Mouse (Mus musculus): ENCODE data around the gene Nr1h3.
"Not testable (repeated sequence)": the region's sequence is repeated elsewhere in the genome, so short reads cannot be mapped to it uniquely, and the experiment has no call there.

Nr1h3 gene

DNA sequence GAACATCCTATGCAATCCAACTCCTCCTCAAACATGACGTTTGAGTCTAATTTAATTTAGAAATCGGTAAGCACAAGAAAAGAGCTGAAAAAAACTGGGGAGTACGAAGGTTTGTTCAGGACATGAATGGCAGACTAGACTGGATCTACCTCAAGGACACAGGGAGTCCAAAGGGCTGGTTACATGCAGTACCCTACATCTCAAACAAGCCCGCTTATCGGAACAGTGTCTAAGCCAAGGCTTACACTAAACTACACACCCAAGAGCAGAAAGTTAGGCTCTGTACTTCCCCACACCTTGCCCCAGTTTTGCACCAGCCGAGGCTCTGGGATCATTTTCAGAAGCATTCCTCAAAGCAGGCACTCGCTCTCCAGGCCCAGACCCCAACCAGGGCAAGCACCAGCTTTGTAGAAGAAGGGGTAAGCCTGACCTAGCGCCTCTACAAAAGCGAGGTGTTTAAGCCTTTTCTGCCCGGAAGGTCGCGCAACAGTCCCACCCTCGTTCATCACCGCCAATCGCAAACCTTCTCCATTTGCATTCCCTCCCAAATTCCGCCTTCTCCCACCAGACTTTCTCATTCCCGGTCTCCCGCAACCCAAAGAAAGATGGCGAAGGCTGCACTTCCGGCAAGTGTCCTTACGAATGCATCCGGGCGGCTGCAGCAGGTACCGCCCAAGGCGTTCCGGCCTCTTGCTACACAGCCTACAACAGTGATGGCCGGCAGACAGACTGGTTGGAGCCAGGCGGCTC lies at the start of gene Nr1h3, which contains the start of gene Acp2:
Nr1h3 (minus strand) TSS at position 613 of the 750 bp plus-strand sequence.
Acp2 (plus strand) TSS at position 664 of the 750 bp plus-strand sequence.
- peak; percentile 92 for DNase-seq (ENCODE audit: low spot score)

DNA sequence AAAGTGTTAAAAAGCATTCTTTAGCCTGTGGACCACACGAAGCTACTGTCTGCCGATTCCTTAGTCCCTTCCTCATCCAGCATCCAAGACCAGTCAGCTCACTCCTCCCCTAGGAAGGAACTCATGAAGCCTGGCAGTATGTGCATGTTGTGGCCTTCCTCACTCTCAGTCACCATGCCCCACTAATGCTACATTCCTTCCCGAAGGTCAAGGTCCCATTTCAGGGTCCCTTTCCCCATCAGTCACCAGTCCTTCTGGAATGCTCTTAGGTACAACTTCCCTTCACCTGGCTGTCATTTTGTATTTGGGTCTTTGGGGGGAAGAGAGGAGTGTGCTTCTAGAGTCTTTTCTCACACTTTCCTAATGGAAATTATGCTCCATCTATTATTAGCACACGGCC lies 49.4 kb upstream of the Nr1h3 start:
- no peak for DNase-seq (ENCODE audit: low spot score)

DNA sequence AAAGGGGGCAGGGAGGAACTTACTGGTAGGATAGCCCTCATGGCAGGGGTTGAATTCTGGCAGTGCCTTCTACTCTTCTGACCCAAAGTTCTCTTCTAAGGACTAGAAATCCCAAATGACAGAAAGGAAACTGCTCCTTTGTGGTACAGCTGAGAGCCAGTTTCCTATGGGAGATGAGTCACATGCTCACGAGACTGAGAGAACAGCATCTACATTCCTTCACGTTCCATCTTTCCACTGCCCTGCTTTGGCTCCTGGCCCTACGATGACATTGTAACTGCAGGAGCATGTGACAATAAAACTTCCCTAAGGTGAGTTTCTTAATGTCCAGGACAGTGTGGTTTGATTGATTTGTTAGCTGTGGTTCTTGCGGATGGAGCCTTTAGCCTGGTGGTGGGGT lies 45.7 kb upstream of the Nr1h3 start:
- DNase-seq (ENCODE audit: low spot score), result no peak

DNA sequence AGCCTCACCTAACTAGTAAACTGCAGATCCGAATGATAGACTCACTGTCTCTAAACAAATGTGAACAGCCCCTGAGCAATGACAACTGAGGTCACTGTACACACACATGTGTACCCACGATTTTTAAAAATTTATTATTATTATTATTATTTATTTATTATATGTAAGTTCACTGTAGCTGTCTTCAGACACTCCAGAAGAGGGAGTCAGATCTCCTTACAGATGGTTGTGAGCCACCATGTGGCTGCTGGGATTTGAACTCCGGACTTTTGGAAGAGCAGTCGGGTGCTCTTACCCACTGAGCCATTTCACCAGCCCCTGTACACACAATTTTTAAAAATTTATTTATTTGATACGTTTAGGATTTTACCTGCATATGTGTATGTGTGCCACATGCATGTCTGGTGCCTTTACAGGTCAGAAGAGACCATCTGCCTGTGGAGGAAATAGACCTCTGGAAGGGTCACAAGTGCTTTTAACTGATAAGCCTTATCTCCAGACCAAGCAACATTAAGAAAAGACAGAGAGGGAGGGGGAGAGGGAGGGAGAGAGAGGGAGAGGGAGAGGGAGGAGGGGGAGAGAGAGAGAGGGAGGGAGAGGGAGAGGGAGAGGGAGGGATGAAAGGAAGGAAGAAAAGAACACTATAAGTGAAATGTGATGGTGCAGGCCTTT lies 42.1 kb upstream of the Nr1h3 start:
- no peak for DNase-seq (ENCODE audit: low spot score)

DNA sequence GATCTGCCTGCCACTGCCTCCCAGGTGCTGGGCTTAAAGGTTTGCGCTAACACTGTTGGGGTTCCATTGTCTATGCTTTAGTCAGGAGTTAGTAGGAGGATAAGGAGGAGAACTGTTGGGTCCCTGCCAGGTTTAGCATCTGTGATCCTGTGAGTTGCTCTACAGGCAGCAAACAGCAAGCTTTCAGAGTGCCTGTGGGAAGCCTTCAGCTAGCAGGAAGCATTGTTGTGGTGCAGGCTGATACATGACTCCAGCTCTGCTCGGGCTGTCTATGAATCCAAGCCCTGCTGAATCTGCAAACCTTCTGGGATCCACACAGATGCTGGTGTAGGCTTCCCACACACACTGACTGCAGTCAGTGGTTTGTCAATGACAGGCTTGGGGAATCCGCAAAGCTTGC lies 40.8 kb upstream of the Nr1h3 start:
- DNase-seq (ENCODE audit: low spot score), result peak; percentile 21

DNA sequence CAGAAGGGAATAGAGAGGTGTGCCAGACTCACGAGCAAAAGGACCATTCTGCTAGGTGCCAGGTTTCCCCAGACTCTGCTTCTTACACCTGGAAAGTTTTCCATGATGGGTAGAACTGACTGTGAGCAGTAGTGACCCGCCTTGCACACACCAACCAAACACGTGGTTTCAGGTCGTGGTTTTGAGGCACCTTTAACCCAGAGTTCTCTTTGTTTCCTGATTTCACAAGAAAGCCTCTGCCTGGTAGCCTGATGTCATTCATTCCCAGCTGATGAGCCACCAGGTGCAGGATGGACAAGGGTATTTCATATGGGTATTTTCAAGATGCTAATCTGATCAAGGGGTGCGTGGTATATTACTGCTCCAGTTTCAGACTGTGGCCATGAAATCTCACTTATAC lies 39.9 kb upstream of the Nr1h3 start:
- DNase-seq (ENCODE audit: low spot score), result no peak

DNA sequence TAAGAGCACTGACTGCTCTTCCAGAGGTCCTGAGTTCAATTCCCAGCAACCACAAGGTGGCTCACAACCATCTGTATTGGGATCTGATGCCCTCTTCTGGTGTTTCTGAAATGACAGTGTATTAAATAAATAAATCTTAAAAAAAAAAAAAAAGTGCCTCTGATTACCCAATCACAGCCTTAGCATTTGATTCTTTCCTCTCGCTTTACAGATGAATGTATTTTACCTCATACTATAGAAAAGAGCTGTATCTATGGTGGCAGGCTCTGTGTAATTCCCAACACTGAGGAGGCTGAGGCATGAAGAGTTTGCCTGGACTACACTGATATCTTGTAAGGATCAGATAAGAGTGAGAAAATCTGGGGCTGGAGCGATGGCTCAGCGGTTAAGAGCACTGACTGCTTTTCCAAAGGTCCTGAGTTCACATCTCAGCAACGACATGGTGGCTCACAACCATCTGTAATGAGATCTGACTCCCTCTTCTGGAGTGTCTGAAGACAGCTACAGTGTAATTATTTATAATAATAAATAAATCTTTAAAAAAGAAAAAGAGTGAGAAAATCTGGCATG lies 35.0 kb upstream of the Nr1h3 start:
- not testable (repeated sequence) for DNase-seq (ENCODE audit: low spot score)

DNA sequence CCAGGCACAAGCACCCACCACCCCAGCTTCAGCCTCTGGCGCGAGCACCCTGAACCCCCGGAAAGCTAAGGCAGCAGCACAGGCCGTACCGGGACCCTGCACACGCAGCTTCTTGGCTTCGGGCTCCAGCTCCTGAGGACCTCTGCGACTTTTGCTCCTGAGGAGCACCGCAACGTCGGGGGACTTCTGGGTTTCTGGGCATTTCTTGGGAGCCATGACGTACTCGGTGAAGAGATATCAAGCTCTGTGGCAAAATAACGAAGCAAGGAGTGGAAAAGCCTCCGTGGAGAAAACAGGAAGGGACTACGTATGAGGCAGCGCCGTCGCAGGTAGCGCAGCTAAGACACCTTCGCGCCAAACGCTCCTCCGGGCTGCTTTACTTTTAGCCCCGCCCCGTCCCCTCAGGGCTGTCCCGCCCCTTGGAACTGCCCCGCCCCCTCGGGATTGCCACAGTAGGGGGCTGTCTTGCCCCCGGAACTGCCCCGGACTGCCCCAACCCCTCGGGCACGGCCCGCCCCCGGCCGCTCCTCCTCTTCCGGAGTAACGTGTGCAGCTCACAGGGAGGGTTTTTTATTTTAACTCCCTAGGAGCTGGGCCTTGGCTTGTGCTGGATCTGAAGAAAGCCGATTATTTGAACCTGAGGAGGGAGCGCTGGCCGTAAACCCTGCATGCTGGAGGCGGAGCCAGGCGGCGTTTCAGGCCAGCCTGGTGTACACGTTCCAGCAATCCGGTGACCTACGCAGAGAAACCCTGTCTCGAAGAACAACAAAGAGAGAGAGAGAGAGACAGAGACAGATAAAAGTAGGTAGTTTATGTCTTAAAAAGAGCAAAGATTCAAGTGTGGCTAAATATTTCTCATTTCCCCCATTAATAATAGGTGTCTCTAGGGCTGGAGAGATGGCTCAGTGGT lies 34.2 kb upstream of the Nr1h3 start, which contains the start of gene Ddb2:
Ddb2 (minus strand) TSS at position 382 of the 910 bp plus-strand sequence.
- peak; percentile 95 for DNase-seq (ENCODE audit: low spot score)

DNA sequence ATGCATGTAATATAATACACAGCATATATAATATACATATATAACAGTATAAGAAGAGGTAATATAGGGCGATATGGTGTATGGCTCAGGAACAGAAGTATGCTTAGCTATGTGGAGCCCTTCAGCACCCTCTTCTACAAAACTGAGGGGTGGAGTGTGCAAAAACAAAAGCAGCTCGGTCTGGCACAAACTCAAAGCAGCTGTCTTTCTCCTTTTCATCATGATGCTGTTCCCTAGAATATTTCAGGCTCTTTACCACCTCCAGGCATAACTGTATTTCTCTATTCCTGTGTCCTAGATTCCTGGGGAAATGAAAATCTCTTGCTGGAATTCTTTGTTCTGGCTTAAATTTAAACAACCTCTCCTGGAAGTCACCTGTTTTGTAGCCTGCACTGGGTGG lies 27.1 kb upstream of the Nr1h3 start:
- no peak for DNase-seq (ENCODE audit: low spot score)

DNA sequence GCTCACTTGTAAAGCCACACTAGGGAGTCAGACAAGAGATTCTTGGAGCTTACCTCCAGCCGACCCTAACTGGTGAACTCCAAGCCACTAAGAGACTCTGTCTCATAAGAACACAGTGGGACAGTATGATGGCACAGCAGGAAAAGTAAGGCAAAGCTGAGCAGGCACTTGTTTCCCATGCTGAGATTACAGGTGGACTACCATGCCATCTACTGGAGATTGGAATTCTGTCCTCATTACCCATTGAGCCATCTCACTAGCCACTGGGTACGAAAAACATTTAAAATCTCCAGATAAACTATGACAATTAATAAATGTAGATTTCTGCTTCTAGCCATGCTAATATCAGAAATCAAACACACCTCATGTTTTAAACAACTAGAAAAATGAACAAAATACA lies 21.0 kb upstream of the Nr1h3 start:
- DNase-seq (ENCODE audit: low spot score), result no peak

DNA sequence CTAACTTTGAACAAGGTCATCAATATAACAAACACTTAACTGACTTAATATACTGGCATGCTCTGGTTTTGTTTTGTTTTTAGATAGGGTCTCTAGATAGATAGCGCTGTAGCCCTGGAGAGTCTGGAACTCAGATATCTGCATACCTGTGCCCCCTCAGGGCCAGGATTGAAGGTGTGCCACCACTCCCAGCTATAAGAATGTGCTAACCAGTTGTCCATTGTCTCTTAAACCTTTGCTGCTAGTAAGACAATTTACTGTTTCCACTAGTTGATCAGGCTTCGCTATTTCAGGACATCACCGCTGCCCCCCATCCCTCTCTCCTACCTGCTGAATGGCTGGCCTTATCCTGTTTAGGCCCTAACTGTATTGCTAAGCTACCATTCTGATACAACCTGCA lies 17.9 kb upstream of the Nr1h3 start:
- DNase-seq (ENCODE audit: low spot score), result no peak

DNA sequence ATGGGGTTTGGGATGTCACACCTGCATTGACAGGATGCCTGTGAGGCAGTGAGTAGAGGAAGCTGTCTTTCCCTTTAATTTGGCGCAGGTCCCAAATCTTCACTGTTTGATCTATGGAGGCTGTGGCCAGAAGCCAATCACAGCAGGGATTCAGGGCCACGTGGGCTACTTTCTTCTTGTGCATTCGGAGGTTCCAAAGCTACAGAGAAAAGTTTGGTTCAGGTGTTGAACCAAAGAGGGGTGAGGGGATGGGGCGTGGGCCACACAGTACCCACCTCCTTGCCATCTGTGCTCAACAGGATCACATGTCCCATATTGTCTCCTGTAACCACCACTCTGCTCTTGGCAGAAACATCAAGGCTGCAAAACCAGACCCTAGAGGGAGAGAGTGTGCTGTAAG lies 14.4 kb upstream of the Nr1h3 start:
- no peak for DNase-seq (ENCODE audit: low spot score)

DNA sequence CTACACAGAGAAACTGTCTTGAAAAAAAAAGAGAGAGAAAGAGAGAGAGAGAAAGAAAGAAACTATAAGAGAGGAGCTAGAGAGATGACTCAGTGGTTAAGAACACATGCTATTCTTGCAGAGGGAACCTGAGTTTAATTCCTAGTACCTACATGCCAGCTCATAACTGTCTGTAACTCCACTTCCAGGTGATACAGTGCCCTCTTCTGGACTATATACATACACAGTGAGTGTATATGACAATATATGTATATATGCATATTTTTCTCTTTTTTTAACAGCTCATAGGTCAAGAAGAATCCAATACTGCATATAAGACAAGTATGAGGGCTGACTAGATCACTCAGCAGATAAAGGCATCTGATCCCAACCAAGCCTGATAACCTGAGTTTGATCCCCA lies 10.7 kb upstream of the Nr1h3 start:
- DNase-seq (ENCODE audit: low spot score), result no peak

DNA sequence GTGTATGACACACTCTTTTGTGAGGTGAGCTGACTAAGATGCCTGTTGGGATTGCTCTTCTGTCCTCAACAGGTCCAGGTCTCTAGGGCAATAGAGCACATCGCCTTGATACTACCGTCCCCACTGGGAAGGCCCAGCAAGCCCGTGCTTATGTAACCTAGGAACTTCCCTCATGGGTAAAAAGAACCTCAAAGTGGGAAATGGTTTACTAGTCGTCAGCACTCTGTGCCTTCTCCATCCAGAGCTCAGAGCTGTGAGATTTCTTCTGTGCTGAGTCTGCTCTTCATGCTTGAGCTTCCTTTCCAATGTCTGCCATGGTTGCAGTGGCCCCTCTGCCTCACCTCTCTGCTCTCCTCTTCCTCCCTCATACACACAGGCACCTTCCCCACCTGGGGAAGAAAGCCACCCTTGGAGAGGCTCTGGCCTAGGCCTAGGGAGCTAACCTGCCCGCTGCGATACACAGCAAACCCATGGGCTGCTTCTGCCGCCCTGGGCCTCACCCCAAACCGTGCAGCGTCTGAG lies 3.7 kb upstream of the Nr1h3 start:
- DNase-seq (ENCODE audit: low spot score), result no peak

DNA sequence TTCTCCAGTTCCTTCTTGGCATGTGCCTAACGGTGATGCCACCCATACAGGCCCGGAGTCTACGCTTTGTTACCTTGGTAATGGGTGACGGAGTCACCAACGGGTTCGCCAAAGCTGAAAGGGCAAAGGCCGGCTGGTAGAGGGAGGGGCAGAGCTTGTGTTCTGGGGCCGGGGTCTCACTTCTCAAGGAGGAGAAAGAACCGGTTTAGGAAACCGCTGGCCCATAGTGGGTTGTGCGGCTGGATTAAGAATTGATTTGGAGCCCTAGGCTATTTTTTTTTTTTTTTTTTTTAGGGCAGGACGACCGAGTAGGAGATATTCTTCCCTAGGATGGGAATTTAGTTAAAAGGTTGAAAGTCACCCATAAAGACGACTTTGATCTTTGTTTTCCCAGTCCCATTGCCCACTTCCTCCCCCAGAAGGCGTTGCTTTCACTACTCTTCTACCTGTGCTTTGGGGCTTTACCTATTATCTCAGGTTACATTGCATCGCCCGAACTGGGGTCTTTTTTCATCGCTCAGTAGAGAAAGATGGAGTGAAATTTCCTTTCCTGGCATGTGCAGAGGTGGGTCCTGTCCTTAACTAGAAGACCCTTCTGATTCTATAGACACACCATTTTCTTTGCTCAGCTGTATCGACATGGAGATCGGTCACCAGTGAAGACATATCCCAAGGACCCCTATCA lies 480 bp upstream of the Nr1h3 start:
- DNase-seq (ENCODE audit: low spot score), result no peak

DNA sequence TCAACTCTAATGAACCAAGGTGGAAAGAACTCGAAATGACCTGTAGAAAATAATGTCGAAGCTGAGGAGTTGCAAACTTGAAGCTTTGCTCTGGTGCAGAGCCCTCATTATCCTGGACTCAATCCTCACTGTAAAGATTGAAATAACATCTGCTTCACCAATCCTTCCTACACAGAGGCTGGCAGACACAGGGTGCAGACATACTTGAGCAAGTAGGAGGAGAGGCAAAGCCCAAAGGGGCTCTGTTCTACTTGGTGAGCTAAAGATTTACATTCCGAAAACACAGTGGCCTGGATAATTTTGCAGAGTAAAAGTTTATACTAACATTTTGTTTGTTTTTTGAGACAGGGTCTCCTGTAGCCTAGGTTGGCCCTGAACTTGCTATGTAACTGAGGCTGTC lies 3.7 kb downstream of the Nr1h3 start:
- no peak for DNase-seq (ENCODE audit: low spot score)

DNA sequence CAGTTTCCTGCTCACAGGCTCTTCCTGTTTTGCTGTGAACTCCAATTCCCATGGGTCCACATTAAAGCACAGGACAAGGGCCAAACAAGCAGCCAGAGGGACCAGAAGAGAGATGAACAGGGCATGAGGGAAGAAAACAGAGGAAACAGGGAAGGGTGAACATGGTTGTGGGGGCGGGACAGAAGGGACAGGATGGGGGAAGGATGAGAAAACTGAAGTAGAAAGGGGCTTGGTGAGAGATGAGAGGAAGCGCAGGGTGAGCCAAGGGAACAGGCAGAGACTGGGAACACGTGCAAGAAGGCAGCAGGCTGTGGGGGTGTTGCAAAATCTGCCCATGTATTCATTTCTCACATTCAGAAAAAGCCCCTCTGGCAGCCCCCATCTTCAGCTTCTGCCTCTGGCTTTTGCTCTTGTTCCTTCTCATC lies 6.0 kb downstream of the Nr1h3 start:
- no peak for DNase-seq (ENCODE audit: low spot score)

DNA sequence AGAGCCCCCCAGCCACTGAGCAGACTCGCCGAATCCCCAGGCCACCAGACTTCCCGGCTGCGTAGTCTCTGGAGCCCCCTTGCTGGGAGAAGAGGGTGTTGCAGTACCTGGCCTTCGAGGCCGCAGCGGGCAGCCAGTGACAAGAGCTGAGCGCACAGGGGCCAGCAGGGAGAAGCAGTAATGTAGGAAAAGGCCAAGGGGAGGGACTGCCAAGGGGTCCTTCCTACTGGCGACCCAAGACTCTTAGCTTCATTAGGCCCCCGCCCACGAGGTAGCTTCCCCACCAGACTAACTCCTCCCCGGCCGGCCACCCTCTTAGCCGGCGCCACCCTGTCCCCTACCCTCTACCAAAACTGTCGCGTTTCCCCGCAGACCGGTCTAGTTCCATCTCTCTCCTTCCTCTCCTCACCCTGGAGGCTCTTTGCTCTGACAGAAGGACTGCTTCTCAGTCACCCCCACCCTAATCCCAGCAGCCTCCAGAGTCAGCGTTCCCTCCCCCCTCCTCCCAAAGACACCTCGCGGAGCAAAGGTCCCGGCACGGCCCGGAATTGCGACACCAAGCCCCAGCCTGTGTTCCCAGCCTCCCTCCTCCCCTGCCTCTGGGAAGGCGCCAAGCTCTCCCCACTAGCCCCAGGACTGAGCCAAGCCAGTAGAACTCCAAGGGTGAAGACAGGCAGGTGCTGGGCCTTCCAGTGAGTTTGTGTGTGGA lies 7.9 kb downstream of the Nr1h3 start:
- DNase-seq (ENCODE audit: low spot score), result peak; percentile 77

DNA sequence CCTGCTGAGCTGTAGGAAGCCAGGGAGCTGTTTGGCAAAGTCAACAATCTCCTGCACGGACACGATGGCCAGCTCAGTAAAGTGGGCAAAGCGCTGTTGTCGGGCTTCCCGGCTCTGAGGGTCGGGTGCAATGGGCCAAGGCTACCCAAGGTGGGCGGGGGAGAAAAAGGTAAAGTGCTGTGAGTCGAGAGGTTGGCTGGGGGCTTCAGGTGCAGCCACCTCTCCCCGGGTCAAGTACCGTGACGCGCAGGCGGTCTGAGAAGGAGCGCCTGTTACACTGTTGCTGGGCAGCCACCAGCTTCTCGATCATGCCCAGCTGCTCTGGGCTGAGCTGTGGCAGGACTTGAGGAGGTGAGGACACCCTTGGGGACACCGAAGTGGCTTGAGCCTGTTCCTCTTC lies 12.1 kb downstream of the Nr1h3 start:
- no peak for DNase-seq (ENCODE audit: low spot score)

DNA sequence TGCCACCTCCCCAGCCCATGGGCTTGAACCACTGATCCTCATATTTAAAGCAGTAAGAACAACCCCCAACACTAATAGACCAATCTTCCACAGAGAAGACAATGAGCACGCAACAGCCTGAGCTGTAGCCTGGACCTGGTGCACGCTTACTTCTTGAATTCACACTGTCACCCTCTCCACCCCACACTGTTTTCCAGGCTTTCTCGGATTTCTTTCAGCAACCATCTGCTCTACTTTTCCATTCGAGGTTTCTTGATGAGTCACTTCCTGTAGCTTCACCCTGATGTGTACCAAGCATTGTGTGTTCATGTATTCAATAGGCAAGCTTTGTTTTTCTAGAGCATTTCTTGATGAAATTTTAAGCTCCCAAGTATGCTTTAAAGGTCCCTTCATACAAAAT lies 15.2 kb downstream of the Nr1h3 start:
- DNase-seq (ENCODE audit: low spot score), result no peak

DNA sequence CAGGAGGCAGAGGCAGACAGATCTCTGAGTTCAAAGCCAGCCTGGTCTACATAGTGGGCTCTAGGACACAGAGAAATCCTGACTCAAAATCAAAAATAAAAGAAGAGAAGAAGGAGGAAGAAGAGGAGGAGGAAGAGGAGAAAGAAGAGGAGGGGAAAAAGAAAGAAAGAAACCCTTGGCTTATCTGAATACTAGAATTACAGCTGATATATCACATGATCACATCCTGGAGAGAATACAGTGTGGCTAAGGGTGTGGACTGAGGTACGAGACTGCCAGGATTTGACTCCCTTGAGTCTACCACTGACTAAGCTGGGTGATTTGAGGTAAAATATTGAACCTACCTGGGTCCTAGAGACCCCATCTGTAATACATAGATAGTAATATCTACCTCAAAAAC lies 16.4 kb downstream of the Nr1h3 start:
- no peak for DNase-seq (ENCODE audit: low spot score)
